Mouse (Mus musculus): ENCODE results near the gene Crtc1.

GRCm38 (mm10) chr8:70486941-70487520 is 47.7 kb upstream of the Crtc1 start, which contains the start of gene Tmem59l:
- no peak for TF ChIP-seq POLR2A (IDR thresholded peaks at IDR 0.05; ENCODE audit: insufficient read depth, low read length)
- TF ChIP-seq CTCF (IDR thresholded peaks at IDR 0.05; ENCODE audit: low read depth, low read length): no peak
- no peak for TF ChIP-seq EP300 (IDR thresholded peaks at IDR 0.05; ENCODE audit: insufficient read depth, low read depth, low read length)

Data from ES-Bruce4 (cell line).